Mouse (Mus musculus) mammary gland, adult 2 months (tissue): ENCODE results near the gene Egfr. TPM values are rescaled to one million over a fixed set of nuclear protein-coding genes. Genes with fewer than 3 reads are reported as not detected.

Experiments
- polyA plus RNA-seq: library from polyadenylated mRNA; depleted of rRNA; stranded (reverse); fragments of >200 nt; gene quantifications from 2 replicates; pipeline ENCODE4 v1.2.3, GENCODE M21; 2012; ENCODE audit warnings: low replicate concordance; rRNA removed

The Egfr gene
- polyA plus RNA-seq, result 65.8 and 170 TPM in 2 replicates

GRCm38 (mm10) chr11:16752007-16752348 lies at the start of gene Egfr:
Gene Egfr (plus strand): TSS chr11:16752203.

GRCm38 (mm10) chr11:16950976-16951760 lies 199.2 kb downstream of the Egfr start, which contains the start of gene Fbxo48:
Gene Fbxo48 (plus strand): TSS chr11:16951375.

Other genes starting within 250 kb of the Egfr start
- gene Sec61g, start 243.7 kb upstream of the Egfr start, polyA plus RNA-seq, result 4.1 and 11.9 TPM in 2 replicates
- 0.22 and 0.48 TPM in 2 replicates for gene Fbxo48, start 199.2 kb downstream of the Egfr start, polyA plus RNA-seq